Mouse (Mus musculus) megakaryocyte, embryonic 14.5 days (primary cell): ENCODE measurements around the gene Lgals12. TPM values are rescaled to one million over a fixed set of nuclear protein-coding genes. Genes with fewer than 3 reads are reported as not detected.

Source experiments
- H3K27me3 ChIP-seq: replicated peaks from 2 replicates; pipeline ENCODE3; 2012; ENCODE audit warnings: inconsistent platforms
- H3K36me3 ChIP-seq: replicated peaks from 2 replicates; pipeline ENCODE3; 2012; ENCODE audit warnings: low read length, inconsistent platforms, mixed read lengths
- H3K4me1 ChIP-seq: 2 replicates; pipeline ENCODE4 v1.6.1; 2012; ENCODE audit warnings: inconsistent platforms
- H3K4me3 ChIP-seq: replicated peaks from 2 replicates; pipeline ENCODE3; 2012; ENCODE audit warnings: moderate library complexity, mild to moderate bottlenecking, inconsistent platforms
- H3K9me3 ChIP-seq: 2 replicates; pipeline ENCODE4 v1.6.1; 2012; ENCODE audit warnings: inconsistent platforms
- FLI1 ChIP-seq: IDR thresholded peaks from 2 replicates; pipeline ENCODE4 v1.6.1; 2012; ENCODE audit warnings: low read length, inconsistent platforms, mixed read lengths
- GATA1 ChIP-seq: IDR thresholded peaks from 3 replicates; pipeline ENCODE4 v1.6.1; 2012; ENCODE audit warnings: mixed read lengths, low read length, inconsistent platforms, borderline replicate concordance
- polyA plus RNA-seq: library from polyadenylated mRNA; stranded (reverse); fragments of >175 nt; gene quantifications from 2 replicates; pipeline ENCODE4 v1.2.3, GENCODE M21; 2012; ENCODE audit warnings: low replicate concordance; ENCODE audit not compliant: insufficient read depth

Gene Lgals12
- polyA plus RNA-seq, 1 experiment: not detected

GRCm38 (mm10) chr19:7607690-7608201 is 753 bp upstream of the Lgals12 start:
- Histone ChIP-seq H3K27me3 (peaks cover 74% of the 10 kb centered on the region), H3K4me1 (peaks cover 56% of the 10 kb centered on the region), H3K4me3 (no peak overlapping the region), H3K36me3 (no peaks in the 10 kb centered on the region), H3K9me3 (no peaks in the 10 kb centered on the region)
- no peak for TF ChIP-seq FLI1
- no peak for TF ChIP-seq GATA1

- H3K4me3 ChIP-seq: no peak overlapping the region
- H3K36me3 ChIP-seq: no peaks in the 10 kb centered on the region
- no peaks in the 10 kb centered on the region for H3K9me3 ChIP-seq
- peaks cover 42% of the 10 kb centered on the region for H3K4me1 ChIP-seq
- peaks cover 68% of the 10 kb centered on the region for H3K27me3 ChIP-seq
- TF ChIP-seq GATA1 (no peak), FLI1 (no peak)
Measured at GRCm38 (mm10) chr19:7605930-7606783, 836 bp downstream of the Lgals12 start.

GRCm38 (mm10) chr19:7605013-7605412 is 2.0 kb downstream of the Lgals12 start:
- Histone ChIP-seq H3K4me3 (peak overlapping the region; percentile 54), H3K4me1 (peaks cover 46% of the 10 kb centered on the region), H3K9me3 (no peaks in the 10 kb centered on the region), H3K36me3 (no peaks in the 10 kb centered on the region), H3K27me3 (peaks cover 72% of the 10 kb centered on the region)
- TF ChIP-seq FLI1: no peak
- no peak for TF ChIP-seq GATA1

GRCm38 (mm10) chr19:7604107-7604506 is 2.9 kb downstream of the Lgals12 start:
- peaks cover 42% of the 10 kb centered on the region for H3K4me1 ChIP-seq
- TF ChIP-seq GATA1 (no peak), FLI1 (no peak)
- H3K27me3 ChIP-seq: peaks cover 72% of the 10 kb centered on the region

GRCm38 (mm10) chr19:7601551-7601950 is 5.4 kb downstream of the Lgals12 start:
- peaks cover 66% of the 10 kb centered on the region for H3K27me3 ChIP-seq
- peaks cover 28% of the 10 kb centered on the region for H3K4me1 ChIP-seq
- H3K9me3 ChIP-seq: no peaks in the 10 kb centered on the region
- H3K4me3 ChIP-seq: no peak overlapping the region
- no peak for TF ChIP-seq FLI1
- H3K36me3 ChIP-seq: no peaks in the 10 kb centered on the region

More at GRCm38 (mm10) chr19:7604107-7604506, 2.9 kb downstream of the Lgals12 start:
- H3K4me3 ChIP-seq: no peak overlapping the region
- no peaks in the 10 kb centered on the region for H3K9me3 ChIP-seq
- H3K36me3 ChIP-seq: no peaks in the 10 kb centered on the region

- Histone ChIP-seq H3K4me1 (peaks cover 20% of the 10 kb centered on the region), H3K36me3 (no peaks in the 10 kb centered on the region), H3K4me3 (no peak overlapping the region), H3K27me3 (peaks cover 45% of the 10 kb centered on the region), H3K9me3 (no peaks in the 10 kb centered on the region)
- TF ChIP-seq FLI1: no peak
- no peak for TF ChIP-seq GATA1
Measured at GRCm38 (mm10) chr19:7598481-7598880, 8.5 kb downstream of the Lgals12 start.

GRCm38 (mm10) chr19:7595534-7595933 is 11.5 kb downstream of the Lgals12 start:
- H3K27me3 ChIP-seq: peaks cover 25% of the 10 kb centered on the region
- H3K4me1 ChIP-seq: peaks cover 23% of the 10 kb centered on the region
- TF ChIP-seq FLI1 (no peak), GATA1 (no peak)
- peaks cover 4% of the 10 kb centered on the region for H3K36me3 ChIP-seq
- no peak overlapping the region for H3K4me3 ChIP-seq
- H3K9me3 ChIP-seq: 0 out of 2 replicates have a peak, but pooled peaks cover under 1% of the 10 kb centered on the region

- no peak for TF ChIP-seq FLI1
- no peak for TF ChIP-seq GATA1
- H3K9me3 ChIP-seq: peaks cover 31% of the 10 kb centered on the region
- H3K4me3 ChIP-seq: no peak overlapping the region
- H3K4me1 ChIP-seq: peaks cover 22% of the 10 kb centered on the region
- H3K36me3 ChIP-seq: peaks cover 38% of the 10 kb centered on the region
- H3K27me3 ChIP-seq: peaks cover 3% of the 10 kb centered on the region
Measured at GRCm38 (mm10) chr19:7592018-7592417, 15.0 kb downstream of the Lgals12 start.

GRCm38 (mm10) chr19:7590795-7591194 is 16.2 kb downstream of the Lgals12 start:
- Histone ChIP-seq H3K9me3 (peaks cover 34% of the 10 kb centered on the region), H3K27me3 (peaks cover 3% of the 10 kb centered on the region), H3K4me3 (no peak overlapping the region), H3K4me1 (peaks cover 21% of the 10 kb centered on the region), H3K36me3 (peaks cover 50% of the 10 kb centered on the region)
- no peak for TF ChIP-seq GATA1
- TF ChIP-seq FLI1: no peak

GRCm38 (mm10) chr19:7585764-7586163 is 21.2 kb downstream of the Lgals12 start:
- Histone ChIP-seq H3K36me3 (peaks cover 95% of the 10 kb centered on the region), H3K27me3 (no peaks in the 10 kb centered on the region), H3K4me1 (peaks cover 46% of the 10 kb centered on the region), H3K9me3 (peaks cover 34% of the 10 kb centered on the region), H3K4me3 (no peak overlapping the region)
- TF ChIP-seq GATA1 (no peak), FLI1 (no peak)
